Mouse (Mus musculus): Measurements from ENCODE around the gene Gas2. TPM values are rescaled to one million over a fixed set of nuclear protein-coding genes. Genes with fewer than 3 reads are reported as not detected.

Gene Gas2
- 106 and 109 TPM in 2 replicates for polyA plus RNA-seq (2014; fragmentation: Nextera tagmentation; extraction: Ambion mirVana)

GRCm38 (mm10) chr7:51861250-51862096 is at the start of gene Gas2:
Gas2 (plus strand) TSS chr7:51862015.
- Histone ChIP-seq H3K4me2 (ENCODE audit: low read depth, severe bottlenecking) (peak within 1 kb of the TSS; percentile 65), H3K27me3 (ENCODE audit: control insufficient read depth, insufficient read depth, low read length) (no peaks in the 10 kb centered on the region)

DNA sequence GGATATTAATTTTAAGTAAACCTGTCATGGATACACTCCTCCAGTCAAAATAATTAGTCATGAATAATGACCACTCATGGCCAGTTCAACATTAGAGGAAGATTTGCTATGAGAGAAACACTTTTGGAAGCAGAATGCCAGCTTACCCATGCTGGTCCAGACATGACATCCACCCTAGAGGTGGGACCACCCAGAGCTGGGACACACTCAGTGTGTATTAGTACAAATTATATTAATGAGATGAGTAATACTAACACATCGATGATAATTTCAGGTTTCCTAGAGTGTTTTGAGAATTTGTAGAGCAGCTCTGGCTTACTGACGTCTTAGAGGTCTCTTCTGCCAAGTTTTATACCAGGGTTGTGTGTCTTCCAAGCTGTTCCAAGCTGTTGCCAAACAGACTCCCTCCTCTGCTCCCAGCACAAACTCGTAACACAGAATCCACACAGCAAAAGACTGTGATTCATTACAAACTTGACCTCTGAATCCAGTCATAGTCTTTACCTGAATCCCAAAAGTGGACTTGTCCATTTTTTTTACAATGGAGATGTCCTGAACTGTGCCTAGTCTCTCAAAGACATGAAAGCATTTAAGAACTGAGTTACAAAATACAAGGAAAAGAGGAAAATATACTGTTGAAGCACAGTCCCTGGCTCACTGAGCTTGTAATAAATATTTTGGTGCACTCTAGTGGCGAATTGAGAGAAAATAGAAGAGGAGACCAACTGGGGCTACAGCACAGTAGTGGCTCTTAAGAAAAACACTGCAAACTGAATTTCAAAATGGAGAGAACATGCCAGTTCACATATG is 46.1 kb upstream of the Gas2 start:
- H3K4me1 ChIP-seq (ENCODE audit: control insufficient read depth, insufficient read depth, low read length), result no peaks in the 10 kb centered on the region
- H3K27ac ChIP-seq (replicated peaks; ENCODE audit: low read depth, low read length), result no peak overlapping the region
- WGBS, result 55% methylated on average over 4 of the region's 4 CpGs
- no peak overlapping the region for H3K4me3 ChIP-seq (ENCODE audit: low read depth, low read length)
- H3K9ac ChIP-seq (ENCODE audit: low read length), result no peak overlapping the region
- no peaks in the 10 kb centered on the region for H3K27me3 ChIP-seq (ENCODE audit: control insufficient read depth, insufficient read depth, low read length)
- no peak for ATAC-seq (ENCODE audit: insufficient number of reproducible peaks, low FRiP score, low TSS enrichment, low read depth)
- DNase-seq (ENCODE audit: low spot score), result no peak
- no peaks in the 10 kb centered on the region for H3K9me3 ChIP-seq (ENCODE audit: control insufficient read depth, low read length)
- no peaks in the 10 kb centered on the region for H3K36me3 ChIP-seq (ENCODE audit: control insufficient read depth, insufficient read depth, low read length)
- no peak overlapping the region for H3K4me2 ChIP-seq (ENCODE audit: low read depth, severe bottlenecking)

More at GRCm38 (mm10) chr7:51861250-51862096, at the start of gene Gas2:
- Histone ChIP-seq H3K27ac (replicated peaks; ENCODE audit: low read depth, low read length) (peak within 1 kb of the TSS; percentile 96), H3K9me3 (ENCODE audit: control insufficient read depth, low read length) (no peaks in the 10 kb centered on the region), H3K4me3 (ENCODE audit: low read depth, low read length) (peak within 1 kb of the TSS; percentile 50), H3K4me1 (ENCODE audit: control insufficient read depth, insufficient read depth, low read length) (peaks cover 11% of the 10 kb centered on the region), H3K36me3 (ENCODE audit: control insufficient read depth, insufficient read depth, low read length) (peaks cover 6% of the 10 kb centered on the region; the same call in 1 of the 2 replicates), H3K9ac (ENCODE audit: low read length) (peak within 1 kb of the TSS; percentile 92)
- DNase-seq (ENCODE audit: low spot score) (peak; percentile 85), ATAC-seq (ENCODE audit: insufficient number of reproducible peaks, low FRiP score, low TSS enrichment, low read depth) (peak; percentile 78)
- 9% methylated on average over 93 of the region's 105 CpGs for WGBS

- WGBS, result 66% methylated on average over 3 of the region's 3 CpGs
- no peaks in the 10 kb centered on the region for H3K36me3 ChIP-seq (ENCODE audit: control insufficient read depth, insufficient read depth, low read length)
- H3K4me3 ChIP-seq (ENCODE audit: low read depth, low read length), result no peak overlapping the region
- H3K4me2 ChIP-seq (ENCODE audit: low read depth, severe bottlenecking), result no peak overlapping the region
- H3K9ac ChIP-seq (ENCODE audit: low read length), result no peak overlapping the region
- H3K9me3 ChIP-seq (ENCODE audit: control insufficient read depth, low read length), result no peaks in the 10 kb centered on the region
- H3K27ac ChIP-seq (replicated peaks; ENCODE audit: low read depth, low read length), result no peak overlapping the region
- DNase-seq (ENCODE audit: low spot score), result no peak
- ATAC-seq (ENCODE audit: insufficient number of reproducible peaks, low FRiP score, low TSS enrichment, low read depth), result no peak
- H3K4me1 ChIP-seq (ENCODE audit: control insufficient read depth, insufficient read depth, low read length), result no peaks in the 10 kb centered on the region
- no peaks in the 10 kb centered on the region for H3K27me3 ChIP-seq (ENCODE audit: control insufficient read depth, insufficient read depth, low read length)
Measured at GRCm38 (mm10) chr7:51816283-51816839, 45.5 kb upstream of the Gas2 start.

DNA sequence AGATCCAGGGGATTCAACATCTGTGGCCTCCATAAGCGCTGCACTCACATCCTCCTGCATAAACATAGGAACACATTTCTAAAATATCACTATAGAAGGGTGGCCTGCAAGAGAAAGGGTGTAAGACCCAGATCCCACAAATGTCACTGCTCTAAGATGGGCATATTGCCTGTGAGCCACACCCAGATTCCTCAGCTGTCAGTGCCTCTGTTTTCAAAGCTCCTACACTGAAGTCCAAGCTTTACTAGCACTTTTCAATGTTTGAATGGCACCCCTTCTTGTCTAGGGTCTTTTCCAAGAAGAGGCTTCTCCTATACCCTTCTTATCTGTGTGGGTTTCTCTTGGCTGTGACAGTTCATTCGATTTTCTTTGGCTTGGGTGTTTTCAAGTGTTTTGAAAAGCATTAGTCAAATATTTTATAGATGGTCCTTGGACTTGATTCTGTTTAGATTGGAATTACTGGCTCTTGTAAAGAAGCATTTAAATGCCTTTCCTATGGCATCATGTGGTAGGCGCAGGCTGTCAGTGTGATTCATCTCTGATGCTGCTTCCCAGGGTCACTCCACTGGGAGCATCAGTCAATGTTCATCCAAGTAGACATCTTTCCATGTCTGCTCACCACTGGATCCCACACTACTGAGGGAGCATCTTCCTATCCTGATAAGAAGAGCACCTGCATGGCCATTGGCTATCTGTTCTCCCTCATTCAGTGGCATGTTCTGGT is 43.4 kb upstream of the Gas2 start:
- Histone ChIP-seq H3K36me3 (ENCODE audit: control insufficient read depth, insufficient read depth, low read length) (no peaks in the 10 kb centered on the region), H3K27ac (replicated peaks; ENCODE audit: low read depth, low read length) (no peak overlapping the region), H3K4me3 (ENCODE audit: low read depth, low read length) (no peak overlapping the region), H3K9ac (ENCODE audit: low read length) (no peak overlapping the region), H3K9me3 (ENCODE audit: control insufficient read depth, low read length) (no peaks in the 10 kb centered on the region), H3K4me2 (ENCODE audit: low read depth, severe bottlenecking) (no peak overlapping the region), H3K27me3 (ENCODE audit: control insufficient read depth, insufficient read depth, low read length) (no peaks in the 10 kb centered on the region), H3K4me1 (ENCODE audit: control insufficient read depth, insufficient read depth, low read length) (no peaks in the 10 kb centered on the region)
- DNase-seq (ENCODE audit: low spot score) (no peak), ATAC-seq (ENCODE audit: insufficient number of reproducible peaks, low FRiP score, low TSS enrichment, low read depth) (no peak)
- WGBS, result 73% methylated on average over 3 of the region's 3 CpGs

- ATAC-seq (ENCODE audit: insufficient number of reproducible peaks, low FRiP score, low TSS enrichment, low read depth) (no peak), DNase-seq (ENCODE audit: low spot score) (no peak)
- H3K27me3 ChIP-seq (ENCODE audit: control insufficient read depth, insufficient read depth, low read length), result no peaks in the 10 kb centered on the region
- 72% methylated on average over 1 of the region's 1 CpGs for WGBS
- H3K4me3 ChIP-seq (ENCODE audit: low read depth, low read length), result no peak overlapping the region
- no peak overlapping the region for H3K27ac ChIP-seq (replicated peaks; ENCODE audit: low read depth, low read length)
- H3K36me3 ChIP-seq (ENCODE audit: control insufficient read depth, insufficient read depth, low read length), result no peaks in the 10 kb centered on the region
- no peak overlapping the region for H3K9ac ChIP-seq (ENCODE audit: low read length)
- H3K9me3 ChIP-seq (ENCODE audit: control insufficient read depth, low read length), result no peaks in the 10 kb centered on the region
- no peaks in the 10 kb centered on the region for H3K4me1 ChIP-seq (ENCODE audit: control insufficient read depth, insufficient read depth, low read length)
- H3K4me2 ChIP-seq (ENCODE audit: low read depth, severe bottlenecking), result no peak overlapping the region
Measured at GRCm38 (mm10) chr7:51819891-51820290, 41.9 kb upstream of the Gas2 start.

DNA sequence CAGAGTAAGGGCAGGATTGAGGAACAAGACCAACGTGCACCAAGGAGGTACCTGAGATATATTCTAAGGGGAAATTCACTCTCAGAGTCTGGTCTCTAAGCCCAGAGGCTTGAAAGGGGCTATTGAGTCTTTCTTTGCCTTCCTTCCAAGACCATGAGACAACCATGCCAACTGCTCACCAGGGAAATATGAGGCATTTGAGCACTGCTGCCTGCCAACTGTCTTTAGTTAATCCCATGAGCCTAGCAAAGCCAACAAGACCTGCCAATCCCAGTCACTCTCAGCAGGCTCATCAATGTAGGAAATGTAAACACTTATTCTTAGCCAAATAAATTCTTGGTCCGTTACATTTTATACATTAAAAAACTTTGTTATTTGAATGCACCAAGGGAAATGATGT is 40.3 kb upstream of the Gas2 start:
- H3K27me3 ChIP-seq (ENCODE audit: control insufficient read depth, insufficient read depth, low read length), result no peaks in the 10 kb centered on the region
- H3K9me3 ChIP-seq (ENCODE audit: control insufficient read depth, low read length), result no peaks in the 10 kb centered on the region
- no peaks in the 10 kb centered on the region for H3K4me1 ChIP-seq (ENCODE audit: control insufficient read depth, insufficient read depth, low read length)
- 71% methylated on average over 2 of the region's 2 CpGs for WGBS
- no peaks in the 10 kb centered on the region for H3K36me3 ChIP-seq (ENCODE audit: control insufficient read depth, insufficient read depth, low read length)
- H3K4me2 ChIP-seq (ENCODE audit: low read depth, severe bottlenecking), result no peak overlapping the region
- ATAC-seq (ENCODE audit: insufficient number of reproducible peaks, low FRiP score, low TSS enrichment, low read depth) (no peak), DNase-seq (ENCODE audit: low spot score) (no peak)
- H3K27ac ChIP-seq (replicated peaks; ENCODE audit: low read depth, low read length), result no peak overlapping the region
- no peak overlapping the region for H3K9ac ChIP-seq (ENCODE audit: low read length)
- no peak overlapping the region for H3K4me3 ChIP-seq (ENCODE audit: low read depth, low read length)

- ATAC-seq (ENCODE audit: insufficient number of reproducible peaks, low FRiP score, low TSS enrichment, low read depth), result no peak
Measured at GRCm38 (mm10) chr7:51823562-51824338, 38.1 kb upstream of the Gas2 start.

More at GRCm38 (mm10) chr7:51823562-51824338, 38.1 kb upstream of the Gas2 start:
- Histone ChIP-seq H3K9ac (ENCODE audit: low read length) (no peak overlapping the region), H3K9me3 (ENCODE audit: control insufficient read depth, low read length) (no peaks in the 10 kb centered on the region), H3K4me2 (ENCODE audit: low read depth, severe bottlenecking) (no peak overlapping the region), H3K36me3 (ENCODE audit: control insufficient read depth, insufficient read depth, low read length) (no peaks in the 10 kb centered on the region), H3K27me3 (ENCODE audit: control insufficient read depth, insufficient read depth, low read length) (no peaks in the 10 kb centered on the region), H3K4me3 (ENCODE audit: low read depth, low read length) (no peak overlapping the region), H3K27ac (replicated peaks; ENCODE audit: low read depth, low read length) (no peak overlapping the region), H3K4me1 (ENCODE audit: control insufficient read depth, insufficient read depth, low read length) (no peaks in the 10 kb centered on the region)
- no peak for DNase-seq (ENCODE audit: low spot score)
- 84% methylated on average over 7 of the region's 7 CpGs for WGBS

Measured in limb, embryonic 11.5 days (tissue).